Mouse (Mus musculus) v-Abl transformed pro-B cells (cell line): Measurements from ENCODE around the gene 4931406C07Rik.

Source experiments
- in situ Hi-C, 2 experiments: fragments of 400-800 bp; cut with MboI; formaldehyde crosslinking; loops; one replicate each; pipeline ENCODE4 v1.15.1; 2025; ENCODE audit not compliant: unreplicated experiment in 2 of 2

The 4931406C07Rik gene

GRCm38 (mm10) chr9:15298451-15298850 is 7.8 kb downstream of the 4931406C07Rik start:
- in situ Hi-C loops, result loop anchor here (25.0 kb wide), 2 partner anchors 786 to 1461 kb away; partner anchors contain the start of genes Cep57 (in 1 of the 2), Cwc15 (in 1 of the 2), Fam76b (in 1 of the 2) and Kdm4d (in 1 of the 2)

DNA sequence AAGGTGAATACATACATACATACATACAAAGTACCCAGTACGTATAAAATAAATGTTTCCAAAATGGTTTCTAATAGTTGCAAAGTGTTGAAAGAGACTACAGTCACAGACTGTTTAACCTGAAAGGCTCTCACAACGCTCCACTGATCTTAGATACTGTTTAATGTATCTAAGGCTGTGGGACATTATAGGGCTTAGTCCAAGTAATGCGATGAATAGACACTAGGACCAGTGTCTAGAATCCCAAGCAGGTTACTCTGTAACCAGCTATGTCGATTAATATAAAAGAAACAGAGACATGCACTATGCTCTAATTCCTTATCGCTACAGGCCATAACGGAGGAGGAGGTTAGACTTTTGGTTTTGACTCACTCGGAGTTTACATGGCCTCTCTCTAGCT is 9.1 kb downstream of the 4931406C07Rik start:
- in situ Hi-C loops, result loop anchor here (25.0 kb wide), 2 partner anchors 785 to 1460 kb away; partner anchors contain the start of genes Cep57 (in 1 of the 2), Cwc15 (in 1 of the 2), Fam76b (in 1 of the 2) and Kdm4d (in 1 of the 2)

DNA sequence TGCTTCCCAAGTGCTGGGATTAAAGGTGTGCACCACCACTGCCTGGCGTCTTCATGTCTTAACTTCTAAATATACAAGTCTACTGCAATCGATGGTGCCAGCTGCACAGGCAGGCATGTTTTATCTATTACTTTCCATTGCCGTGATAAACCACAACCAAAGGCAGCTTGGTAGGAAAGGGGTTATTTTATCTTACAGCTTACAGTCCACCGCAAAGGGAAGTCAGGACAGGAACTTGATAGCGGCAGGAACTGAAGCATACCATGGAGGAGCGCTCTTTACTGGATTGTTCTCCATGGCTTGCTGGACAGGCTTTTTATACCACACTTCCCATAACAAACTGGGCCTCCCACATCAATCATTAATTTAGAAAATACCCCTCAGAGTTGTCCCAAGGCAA is 17.0 kb downstream of the 4931406C07Rik start:
- in situ Hi-C loops, result loop anchor here (5.0 to 25.0 kb wide), 5 partner anchors 257 to 1452 kb away; partner anchors contain the start of genes Ankrd49 (in 1 of the 2), Cep57 (in 1 of the 2), Cwc15 (in 1 of the 2) and Fam76b (in 1 of the 2)

- in situ Hi-C loops, result loop anchor here (5.0 to 25.0 kb wide), 5 partner anchors 256 to 1451 kb away; partner anchors contain the start of genes Ankrd49 (in 1 of the 2), Cep57 (in 1 of the 2), Cwc15 (in 1 of the 2) and Fam76b (in 1 of the 2)
These were observed 17.8 kb downstream of the 4931406C07Rik start for GRCm38 (mm10) chr9:15288402-15288801.

DNA sequence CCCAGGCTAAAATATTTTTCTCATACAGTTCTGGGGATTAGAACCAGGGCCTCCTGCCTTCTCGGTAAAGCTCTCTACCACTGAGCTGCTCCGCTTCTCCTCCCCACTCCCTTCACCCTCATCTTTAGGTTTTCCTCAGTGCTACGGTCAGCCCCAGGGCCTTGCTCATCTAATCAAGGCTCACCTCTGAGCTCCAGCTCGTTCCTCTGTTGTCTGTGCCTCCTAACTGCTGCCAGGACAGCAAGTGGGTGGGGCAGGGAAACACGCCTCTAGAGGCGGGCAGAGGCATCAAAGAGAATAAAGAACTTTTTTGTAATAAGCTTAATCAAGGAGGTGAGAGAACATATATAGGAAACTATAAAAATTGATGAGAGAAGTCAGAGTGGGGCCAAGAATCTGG is 18.4 kb downstream of the 4931406C07Rik start:
- in situ Hi-C loops, result loop anchor here (5.0 to 25.0 kb wide), 5 partner anchors 256 to 1451 kb away; partner anchors contain the start of genes Ankrd49 (in 1 of the 2), Cep57 (in 1 of the 2), Cwc15 (in 1 of the 2) and Fam76b (in 1 of the 2)

DNA sequence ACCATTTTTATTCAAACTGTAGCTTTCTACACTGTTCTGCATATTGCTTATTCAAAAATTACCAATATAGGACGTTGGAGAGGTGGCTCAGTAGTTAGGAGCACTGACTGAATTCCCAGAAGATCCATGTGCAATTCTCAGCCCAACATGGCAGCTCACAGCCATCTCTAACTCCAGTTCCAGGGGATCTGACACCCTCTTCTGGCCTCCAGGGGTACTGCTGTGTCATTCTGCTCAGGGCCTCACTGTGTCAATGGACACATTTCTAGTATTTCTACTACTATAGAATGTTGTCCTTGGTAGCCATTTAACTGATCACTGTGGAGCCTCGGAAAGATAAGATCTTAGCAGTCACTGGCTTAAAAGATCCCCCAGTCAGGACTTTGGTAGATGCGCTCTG is 20.8 kb downstream of the 4931406C07Rik start:
- in situ Hi-C loops, result loop anchor here (5.0 to 25.0 kb wide), 5 partner anchors 253 to 1448 kb away; partner anchors contain the start of genes Ankrd49 (in 1 of the 2), Cep57 (in 1 of the 2), Cwc15 (in 1 of the 2) and Fam76b (in 1 of the 2)

- in situ Hi-C loops, result loop anchor here (10.0 to 25.0 kb wide), 3 partner anchors 496 to 1443 kb away; partner anchors contain the start of genes Ankrd49 (in 1 of the 2), Cep57 (in 1 of the 2), Cwc15 (in 1 of the 2) and Fam76b (in 1 of the 2)
These were observed 25.8 kb downstream of the 4931406C07Rik start for GRCm38 (mm10) chr9:15280491-15280879.

DNA sequence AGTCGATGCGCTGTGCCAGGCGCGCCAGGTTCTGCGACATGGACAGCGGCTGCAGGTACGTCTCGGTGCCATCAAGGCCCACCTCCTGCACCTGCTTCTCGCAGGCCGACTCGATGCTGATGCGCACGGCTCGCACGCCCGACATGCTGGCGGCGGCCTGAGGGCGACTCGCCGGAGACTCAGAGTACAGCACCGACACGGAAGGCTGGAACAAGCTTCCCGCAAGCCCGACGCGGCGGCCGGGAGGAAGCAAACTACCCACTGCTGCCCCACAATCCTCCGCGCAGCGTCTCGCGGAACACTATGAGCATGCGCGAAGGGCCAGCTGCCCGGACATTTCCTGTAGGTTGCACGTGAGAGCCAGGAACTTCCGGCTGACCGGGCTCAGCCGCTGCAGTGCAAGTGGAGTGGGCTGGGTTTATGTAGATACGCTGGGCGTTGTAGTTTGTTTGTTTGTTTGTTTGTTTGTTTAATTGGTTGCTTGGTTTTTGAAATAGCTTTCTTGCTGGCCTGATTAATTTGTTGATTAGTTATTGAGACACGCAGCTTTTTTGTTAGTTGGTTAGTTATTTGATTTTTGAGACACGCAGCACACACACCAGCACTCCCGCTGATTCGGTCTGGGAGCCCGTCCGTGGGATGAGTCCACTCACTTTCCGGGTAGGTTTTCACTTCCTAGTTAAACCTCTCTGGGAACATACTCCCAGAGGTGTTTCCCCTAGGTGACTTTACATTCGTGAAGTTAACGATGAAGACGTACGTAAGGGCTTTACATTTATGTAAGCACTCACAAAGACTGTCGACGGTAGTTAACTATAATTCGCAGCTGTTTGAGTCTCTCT is 26.4 kb downstream of the 4931406C07Rik start, which contains the start of gene Med17:
Gene Med17 (minus strand): TSS at position 283 of the 842 bp plus-strand sequence.
- in situ Hi-C loops, result loop anchor here (10.0 to 25.0 kb wide), 3 partner anchors 495 to 1443 kb away; partner anchors contain the start of genes Ankrd49 (in 1 of the 2), Cep57 (in 1 of the 2), Cwc15 (in 1 of the 2) and Fam76b (in 1 of the 2)

- in situ Hi-C loops, result loop anchor here (25.0 kb wide), 2 partner anchors 767 to 1442 kb away; partner anchors contain the start of genes Cep57 (in 1 of the 2), Cwc15 (in 1 of the 2), Fam76b (in 1 of the 2) and Kdm4d (in 1 of the 2)
These were observed 27.1 kb downstream of the 4931406C07Rik start for GRCm38 (mm10) chr9:15279139-15279648.

DNA sequence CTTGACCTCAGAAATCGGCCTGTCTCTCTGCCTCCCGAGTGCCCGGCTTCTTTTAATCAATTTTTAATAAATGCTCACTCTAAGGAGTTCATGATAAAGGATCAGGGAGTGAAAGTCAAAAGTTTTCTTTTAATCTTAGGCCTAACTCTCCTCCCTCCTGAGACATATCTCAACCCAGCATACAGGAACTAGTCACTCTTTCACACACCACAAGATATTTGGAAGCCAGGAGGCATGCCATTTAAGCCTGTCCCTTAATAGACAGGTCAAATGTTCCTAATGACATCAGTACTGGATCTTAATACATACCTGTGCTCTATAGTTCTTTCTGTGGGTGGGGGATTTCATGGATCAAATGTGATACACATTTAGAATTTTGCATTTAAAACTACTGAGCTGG is 27.9 kb downstream of the 4931406C07Rik start:
- in situ Hi-C loops, result loop anchor here (25.0 kb wide), 2 partner anchors 766 to 1441 kb away; partner anchors contain the start of genes Cep57 (in 1 of the 2), Cwc15 (in 1 of the 2), Fam76b (in 1 of the 2) and Kdm4d (in 1 of the 2)

- in situ Hi-C loops, result loop anchor here (25.0 kb wide), 2 partner anchors 765 to 1440 kb away; partner anchors contain the start of genes Cep57 (in 1 of the 2), Cwc15 (in 1 of the 2), Fam76b (in 1 of the 2) and Kdm4d (in 1 of the 2)
These were observed 29.4 kb downstream of the 4931406C07Rik start for GRCm38 (mm10) chr9:15276855-15277254.

GRCm38 (mm10) chr9:15273981-15274380 is 32.3 kb downstream of the 4931406C07Rik start:
- in situ Hi-C loops, result loop anchor here in 1 of 2 experiments (5.0 to 25.0 kb wide), 2 partner anchors 242 to 762 kb away; partner anchors contain the start of genes Cwc15 and Kdm4d

DNA sequence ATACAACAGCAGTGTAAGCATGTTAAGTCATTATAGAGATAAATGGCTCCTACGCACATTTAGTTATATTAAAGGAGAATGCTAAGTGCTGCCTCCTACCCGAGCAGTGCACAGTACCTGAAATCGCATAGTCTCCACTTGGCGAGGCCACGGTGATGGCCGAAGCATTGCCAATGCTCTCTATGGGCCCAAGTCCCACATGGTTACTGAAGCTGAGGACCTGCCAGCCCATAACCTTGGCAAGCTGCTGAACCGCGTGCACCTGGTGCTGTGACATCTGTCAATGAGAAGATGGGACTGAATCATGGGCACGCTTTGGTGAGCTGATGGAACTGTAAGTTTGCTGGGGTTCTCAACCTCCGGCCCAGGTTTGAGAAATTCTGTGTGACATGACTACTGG is 42.8 kb downstream of the 4931406C07Rik start:
- in situ Hi-C loops, result loop anchor here in 1 of 2 experiments (25.0 kb wide), 1 partner anchor 751 kb away; the partner anchor contains the start of genes Cwc15 and Kdm4d

GRCm38 (mm10) chr9:15261980-15262379 is 44.3 kb downstream of the 4931406C07Rik start:
- in situ Hi-C loops, result loop anchor here in 1 of 2 experiments (25.0 kb wide), 1 partner anchor 750 kb away; the partner anchor contains the start of genes Cwc15 and Kdm4d

- in situ Hi-C loops, result loop anchor here in 1 of 2 experiments (25.0 kb wide), 1 partner anchor 744 kb away; the partner anchor contains the start of genes Cwc15 and Kdm4d
These were observed 50.0 kb downstream of the 4931406C07Rik start for GRCm38 (mm10) chr9:15256214-15256613.

DNA sequence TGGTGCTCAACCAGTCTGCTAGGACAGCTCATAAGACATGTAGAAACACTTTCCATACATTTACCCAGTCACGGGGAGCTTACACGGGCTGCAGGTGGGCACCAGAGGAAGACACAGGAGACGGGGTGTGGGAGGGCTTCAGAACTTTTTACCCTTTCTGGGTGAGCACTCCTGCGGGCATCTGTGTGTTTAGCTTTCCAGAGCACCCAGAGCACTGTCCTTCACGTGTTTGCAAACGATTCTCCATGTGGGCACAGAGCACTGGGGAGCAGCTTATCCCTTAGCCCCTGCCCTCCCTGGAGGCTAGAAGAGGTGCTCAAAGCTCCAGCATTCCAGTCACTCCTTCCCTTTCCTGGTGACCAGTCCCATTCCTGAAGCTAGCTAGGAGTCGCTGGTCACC is 51.7 kb downstream of the 4931406C07Rik start:
- in situ Hi-C loops, result loop anchor here in 1 of 2 experiments (25.0 kb wide), 1 partner anchor 742 kb away; the partner anchor contains the start of genes Cwc15 and Kdm4d

- in situ Hi-C loops, result loop anchor here in 1 of 2 experiments (25.0 kb wide), 1 partner anchor 740 kb away; the partner anchor contains the start of genes Cwc15 and Kdm4d
These were observed 54.1 kb downstream of the 4931406C07Rik start for GRCm38 (mm10) chr9:15252196-15252595.

DNA sequence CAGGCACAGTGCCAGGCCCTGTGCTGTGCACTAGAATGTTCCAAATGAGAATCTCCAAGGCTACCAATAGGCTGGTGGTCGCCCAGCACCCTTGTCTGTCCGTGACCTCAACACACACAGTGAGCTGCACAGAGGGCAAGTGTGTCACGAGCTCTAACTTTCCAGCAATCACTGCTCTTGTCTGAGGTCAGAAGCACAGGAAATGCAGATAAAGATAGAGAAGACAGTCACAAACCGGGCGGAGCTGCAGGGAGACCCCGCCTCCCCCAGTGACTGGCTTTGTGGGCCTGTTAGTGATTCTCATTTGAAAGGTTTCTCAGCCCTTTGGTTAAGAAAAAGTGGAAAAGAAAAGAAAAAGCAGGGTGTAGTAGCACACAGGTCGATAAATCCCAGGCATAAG is 55.9 kb downstream of the 4931406C07Rik start:
- in situ Hi-C loops, result loop anchor here in 1 of 2 experiments (25.0 kb wide), 1 partner anchor 738 kb away; the partner anchor contains the start of genes Cwc15 and Kdm4d
